Mouse (Mus musculus) lung, embryonic 14.5 days (tissue): Measurements from ENCODE around the gene Akr1b3. TPM values are rescaled to one million over a fixed set of nuclear protein-coding genes. Genes with fewer than 3 reads are reported as not detected.

Source experiments
- ATAC-seq: fragments of 200-750 bp; cut with Nextera tagmentation; 2 replicates; pipeline ENCODE4 v1.8.0; 2017; ENCODE audit warnings: mild to moderate bottlenecking, moderate TSS enrichment, moderate library complexity; ENCODE audit not compliant: insufficient read depth
- DNase-seq: peaks from one replicate; pipeline ENCODE4 v3.0.0-alpha.2; 2015
- H3K27ac ChIP-seq: fragments of 300-500 bp; sonication (generic); 2 replicates; pipeline ENCODE4 v1.5.1; 2014; ENCODE audit warnings: low read depth, mild to moderate bottlenecking, moderate library complexity
- H3K27me3 ChIP-seq: fragments of 300-500 bp; sonication (generic); 2 replicates; pipeline ENCODE4 v1.6.1; 2014; ENCODE audit warnings: low read length, control low read depth; ENCODE audit not compliant: insufficient read depth
- H3K36me3 ChIP-seq: fragments of 300-500 bp; sonication (generic); 2 replicates; pipeline ENCODE4 v1.6.1; 2014; ENCODE audit warnings: control low read depth; ENCODE audit not compliant: insufficient read depth
- H3K4me1 ChIP-seq: fragments of 300-500 bp; sonication (generic); 2 replicates; pipeline ENCODE4 v1.6.1; 2014; ENCODE audit warnings: antibody characterized with exemption, control low read depth; ENCODE audit not compliant: insufficient read depth
- H3K4me2 ChIP-seq: fragments of 300-500 bp; sonication (generic); 2 replicates; pipeline ENCODE4 v1.6.1; 2014; ENCODE audit warnings: mild to moderate bottlenecking
- H3K4me3 ChIP-seq: fragments of 300-500 bp; sonication (generic); 2 replicates; pipeline ENCODE4 v1.5.1; 2014; ENCODE audit warnings: low read depth, low read length
- H3K9ac ChIP-seq: fragments of 300-500 bp; sonication (generic); 2 replicates; pipeline ENCODE4 v1.6.1; 2014
- H3K9me3 ChIP-seq: fragments of 300-500 bp; sonication (generic); 2 replicates; pipeline ENCODE4 v1.6.1; 2016; ENCODE audit warnings: low read depth, low read length, control low read depth
- CTCF ChIP-seq: IDR thresholded peaks from 2 replicates; pipeline ENCODE4 v1.5.1; 2016; ENCODE audit warnings: antibody characterized with exemption, low read depth
- WGBS: fragments of 180-500 bp; shearing (Covaris S2); extraction: QIAGEN DNeasy Blood & Tissue Kit; methylation state at CpG from one replicate; pipeline ENCODE4 v1.1.7; 2014; 5-methylcytosine and 5-hydroxymethylcytosine counted together
- polyA plus RNA-seq: library from polyadenylated mRNA; unstranded; fragments of >200 nt; fragmentation: Nextera tagmentation; extraction: Ambion mirVana; gene quantifications from 2 replicates; pipeline ENCODE4 v1.2.1, GENCODE M21; 2014

Akr1b3 gene
- polyA plus RNA-seq, 1 experiment from 2014 or later: 170 TPM

DNA sequence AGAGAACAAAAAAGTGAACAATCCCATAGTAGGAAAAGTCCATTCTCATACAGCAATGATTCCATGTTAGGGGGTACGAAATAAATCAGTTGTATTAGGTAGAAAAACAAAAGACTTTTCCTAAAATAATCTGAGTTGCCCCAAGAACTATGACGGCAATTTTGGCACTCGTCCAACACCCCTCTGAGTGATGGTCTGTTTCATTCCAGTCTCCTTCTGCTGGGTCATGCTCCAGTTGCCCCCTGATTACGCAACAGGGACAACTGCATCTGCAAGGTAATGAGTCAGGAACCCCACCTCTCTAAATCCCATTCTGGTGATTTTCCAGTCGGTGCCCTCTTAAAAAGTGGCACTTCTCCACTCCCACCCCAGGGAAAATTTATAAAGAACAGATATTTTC is 894 bp upstream of the Akr1b3 start:
- H3K4me3 ChIP-seq: peak overlapping the region; percentile 83
- H3K4me1 ChIP-seq: peaks cover 9% of the 10 kb centered on the region
- H3K27me3 ChIP-seq: no peaks in the 10 kb centered on the region
- WGBS: 24% methylated on average over 5 of the region's 5 CpGs
- H3K27ac ChIP-seq: 0 out of 2 replicates have a peak overlapping the region, but pooled peaks have one; percentile 43
- no peak for ATAC-seq
- peak; percentile 74 for DNase-seq
- no peaks in the 10 kb centered on the region for H3K9me3 ChIP-seq
- no peak overlapping the region for H3K9ac ChIP-seq
- no peak for TF ChIP-seq CTCF
- peak overlapping the region; percentile 91 for H3K4me2 ChIP-seq
- H3K36me3 ChIP-seq: no peaks in the 10 kb centered on the region

DNA sequence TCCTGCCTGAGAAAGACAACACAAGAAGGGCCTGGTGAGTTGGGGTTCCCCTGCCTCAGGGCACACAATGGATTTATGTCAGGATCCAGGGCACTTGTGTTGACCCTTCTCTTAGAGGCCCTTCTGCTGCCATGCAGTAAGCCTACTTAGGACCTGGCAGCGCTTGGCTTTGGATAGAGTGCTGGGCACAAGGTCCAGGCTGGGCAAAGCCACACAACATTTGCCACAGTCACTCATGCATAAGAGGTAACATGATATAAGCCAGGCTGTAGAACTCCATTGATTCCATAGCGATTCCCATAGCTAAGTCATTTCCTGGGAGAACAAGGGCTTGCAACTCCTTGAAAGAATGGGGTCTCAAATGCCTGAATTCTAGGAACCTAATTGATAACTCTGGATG is 3.4 kb downstream of the Akr1b3 start:
- H3K4me2 ChIP-seq: no peak overlapping the region
- H3K27ac ChIP-seq: no peak overlapping the region
- no peak overlapping the region for H3K9ac ChIP-seq
- H3K9me3 ChIP-seq: no peaks in the 10 kb centered on the region
- TF ChIP-seq CTCF: no peak
- H3K4me3 ChIP-seq: no peak overlapping the region
- no peak for DNase-seq
- no peaks in the 10 kb centered on the region for H3K27me3 ChIP-seq
- H3K36me3 ChIP-seq: peaks cover 31% of the 10 kb centered on the region
- ATAC-seq: no peak
- WGBS: 91% methylated on average over 2 of the region's 2 CpGs
- H3K4me1 ChIP-seq: peaks cover 9% of the 10 kb centered on the region

DNA sequence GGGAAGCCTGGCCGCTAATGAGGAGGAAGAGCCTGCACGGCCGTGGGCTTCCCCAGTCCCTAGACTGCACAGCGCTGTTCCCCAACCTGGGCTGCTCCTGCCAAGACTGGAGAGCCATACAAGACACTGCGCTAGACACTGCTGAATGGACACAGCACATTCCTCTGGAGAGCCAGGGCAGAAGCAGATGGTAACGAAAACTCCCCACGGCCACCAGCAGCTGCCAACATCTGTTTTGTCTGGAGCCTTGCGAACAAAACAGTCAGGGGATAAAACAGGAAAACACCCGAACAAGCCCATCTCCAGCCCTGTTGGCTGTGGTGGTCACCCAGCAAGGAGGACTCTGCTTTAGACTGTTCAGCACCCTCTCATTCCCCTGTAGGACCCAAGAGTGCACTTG is 3.9 kb downstream of the Akr1b3 start:
- 64% methylated on average over 9 of the region's 9 CpGs for WGBS
- no peak for TF ChIP-seq CTCF
- Histone ChIP-seq H3K27ac (no peak overlapping the region), H3K9ac (no peak overlapping the region), H3K4me3 (no peak overlapping the region), H3K9me3 (no peaks in the 10 kb centered on the region), H3K4me2 (no peak overlapping the region), H3K4me1 (peaks cover 9% of the 10 kb centered on the region), H3K27me3 (no peaks in the 10 kb centered on the region), H3K36me3 (peaks cover 37% of the 10 kb centered on the region)
- ATAC-seq: no peak
- DNase-seq: peak; percentile 54

DNA sequence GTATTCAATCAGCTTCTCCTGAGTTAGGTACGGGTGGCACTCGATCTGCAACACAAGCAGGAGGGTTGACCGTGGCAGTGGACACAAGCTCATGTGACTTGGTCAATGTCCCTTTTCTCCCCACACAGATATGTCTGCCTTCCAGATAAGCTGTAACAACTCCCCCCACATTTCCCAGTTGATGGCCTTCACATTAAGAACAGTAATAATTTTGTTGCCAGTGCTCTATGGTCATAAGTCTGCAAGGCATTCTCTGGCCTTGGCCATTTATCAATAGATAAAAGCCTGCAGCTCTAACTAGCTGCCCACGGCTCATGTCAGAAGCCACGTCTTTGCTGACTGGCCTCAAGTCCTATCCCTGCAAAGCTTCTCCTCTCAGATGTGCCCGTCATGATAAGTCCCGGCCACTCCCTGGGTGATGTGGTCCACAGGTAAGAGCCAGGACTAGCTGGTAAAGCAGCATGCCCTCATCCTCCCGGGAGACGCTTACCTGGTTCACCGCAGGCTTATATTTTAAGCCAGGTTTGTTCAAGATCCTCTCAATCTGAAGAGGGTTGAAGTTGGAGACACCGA is 7.2 kb downstream of the Akr1b3 start:
- no peak overlapping the region for H3K4me3 ChIP-seq
- no peak overlapping the region for H3K9ac ChIP-seq
- H3K4me2 ChIP-seq: no peak overlapping the region
- H3K27ac ChIP-seq: no peak overlapping the region
- no peaks in the 10 kb centered on the region for H3K4me1 ChIP-seq
- peaks cover 51% of the 10 kb centered on the region for H3K36me3 ChIP-seq
- no peak for TF ChIP-seq CTCF
- H3K9me3 ChIP-seq: no peaks in the 10 kb centered on the region
- 93% methylated on average over 11 of the region's 11 CpGs for WGBS
- no peaks in the 10 kb centered on the region for H3K27me3 ChIP-seq
- no peak for ATAC-seq
- DNase-seq: no peak

DNA sequence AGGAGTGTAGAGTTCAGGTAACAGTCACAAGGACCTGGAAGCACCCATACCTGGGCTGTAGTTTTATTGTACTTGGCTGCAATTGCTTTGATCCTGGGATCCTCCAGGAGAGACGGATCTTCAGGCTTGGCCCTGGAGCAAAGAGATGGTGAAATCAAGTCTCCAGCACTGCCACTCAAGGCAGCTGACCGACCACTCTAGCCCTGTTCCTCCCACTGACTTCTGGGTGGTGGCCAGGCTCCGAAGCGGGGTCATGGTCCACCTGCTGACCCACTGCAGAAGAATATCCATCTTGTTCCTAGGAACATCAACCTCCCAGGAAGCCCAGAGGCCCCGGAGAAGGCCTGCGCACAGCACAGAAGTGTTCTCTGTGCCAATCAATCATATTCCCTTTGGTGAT is 7.8 kb downstream of the Akr1b3 start:
- no peak overlapping the region for H3K27ac ChIP-seq
- H3K4me1 ChIP-seq: no peaks in the 10 kb centered on the region
- DNase-seq: no peak
- no peak overlapping the region for H3K9ac ChIP-seq
- WGBS: 86% methylated on average over 6 of the region's 6 CpGs
- no peaks in the 10 kb centered on the region for H3K9me3 ChIP-seq
- H3K27me3 ChIP-seq: no peaks in the 10 kb centered on the region
- H3K4me2 ChIP-seq: no peak overlapping the region
- no peak for TF ChIP-seq CTCF
- H3K4me3 ChIP-seq: no peak overlapping the region
- no peak for ATAC-seq
- peaks cover 52% of the 10 kb centered on the region for H3K36me3 ChIP-seq

DNA sequence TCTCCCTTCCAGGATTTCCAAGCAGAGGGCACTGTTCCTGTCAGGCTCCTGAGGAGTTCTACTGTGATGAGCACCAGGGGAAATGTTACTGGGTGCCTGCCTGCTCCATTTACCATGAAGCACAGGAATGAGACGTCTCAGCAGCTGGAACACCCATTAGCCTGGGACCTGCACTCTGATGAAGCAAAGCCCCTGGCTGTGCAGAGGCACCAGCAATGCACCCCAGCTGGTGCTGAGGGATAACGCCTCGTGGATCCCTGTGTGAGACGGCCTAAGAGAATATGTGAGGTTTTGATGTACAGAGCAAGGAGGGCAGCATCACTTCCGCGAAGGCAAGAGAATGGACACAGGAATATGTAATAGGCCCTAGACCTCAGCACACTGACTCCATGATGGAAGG is 10.5 kb downstream of the Akr1b3 start:
- H3K9me3 ChIP-seq: no peaks in the 10 kb centered on the region
- no peak for ATAC-seq
- H3K9ac ChIP-seq: no peak overlapping the region
- H3K36me3 ChIP-seq: peaks cover 48% of the 10 kb centered on the region
- H3K27me3 ChIP-seq: no peaks in the 10 kb centered on the region
- TF ChIP-seq CTCF: no peak
- H3K4me1 ChIP-seq: no peaks in the 10 kb centered on the region
- no peak overlapping the region for H3K4me2 ChIP-seq
- H3K4me3 ChIP-seq: no peak overlapping the region
- DNase-seq: no peak
- H3K27ac ChIP-seq: no peak overlapping the region
- 72% methylated on average over 6 of the region's 6 CpGs for WGBS

DNA sequence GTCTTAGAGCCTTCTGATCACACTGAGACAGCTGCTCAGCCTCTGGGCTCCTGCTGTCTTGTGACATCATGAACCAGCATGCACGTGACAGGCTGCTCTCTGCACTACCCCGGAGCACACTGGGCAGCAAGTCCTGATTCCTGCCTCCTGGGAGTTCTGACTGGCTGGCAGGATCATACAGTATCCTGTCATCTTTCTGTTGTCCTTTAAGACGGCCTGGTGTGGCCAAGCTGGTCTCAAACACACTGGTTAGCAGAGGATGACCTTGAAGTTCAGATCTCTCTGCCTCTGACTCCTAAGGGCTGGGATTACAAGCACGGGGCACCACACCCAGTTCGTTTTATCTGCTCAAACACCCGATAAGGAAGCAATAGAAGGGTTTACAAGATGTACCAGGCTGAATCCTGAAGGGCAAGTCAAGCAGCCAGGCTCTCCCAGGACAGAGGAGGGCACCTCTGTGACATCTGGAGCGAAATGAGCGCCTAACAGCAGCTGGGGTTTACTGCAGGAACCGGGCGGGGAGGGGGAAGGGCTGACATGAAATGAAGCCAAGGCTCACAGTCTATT is 12.5 kb downstream of the Akr1b3 start:
- no peak for TF ChIP-seq CTCF
- no peak overlapping the region for H3K9ac ChIP-seq
- DNase-seq (no peak), ATAC-seq (peak; percentile 31; the same call in 1 of the 2 replicates)
- WGBS: 65% methylated on average over 10 of the region's 10 CpGs
- no peak overlapping the region for H3K4me3 ChIP-seq
- H3K27me3 ChIP-seq: no peaks in the 10 kb centered on the region
- H3K4me2 ChIP-seq: no peak overlapping the region
- H3K36me3 ChIP-seq: peaks cover 30% of the 10 kb centered on the region
- no peaks in the 10 kb centered on the region for H3K9me3 ChIP-seq
- no peaks in the 10 kb centered on the region for H3K4me1 ChIP-seq
- H3K27ac ChIP-seq: no peak overlapping the region

DNA sequence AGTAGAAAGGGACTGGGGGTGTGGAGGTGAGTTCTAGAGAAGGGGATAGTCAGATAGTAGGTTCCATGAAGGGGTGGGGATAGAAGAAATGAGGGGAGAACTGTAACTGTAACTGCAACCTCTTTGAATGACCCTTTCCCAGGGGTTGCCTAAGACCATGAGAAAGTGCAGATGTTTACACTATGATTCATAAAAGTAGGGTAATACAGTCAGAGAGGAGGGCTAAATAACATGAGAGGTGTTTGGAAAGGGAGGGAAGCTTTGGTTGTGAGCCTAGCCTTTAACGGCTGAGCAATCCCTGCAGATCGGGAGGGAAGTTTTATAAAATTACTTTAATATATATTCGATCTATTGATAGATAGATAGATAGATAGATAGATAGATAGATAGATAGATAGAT is 20.2 kb downstream of the Akr1b3 start:
- no peaks in the 10 kb centered on the region for H3K4me1 ChIP-seq
- DNase-seq (no peak), ATAC-seq (no peak)
- no peak for TF ChIP-seq CTCF
- WGBS: 87% methylated on average over 3 of the region's 3 CpGs
- no peaks in the 10 kb centered on the region for H3K9me3 ChIP-seq
- H3K4me2 ChIP-seq: no peak overlapping the region
- H3K27me3 ChIP-seq: no peaks in the 10 kb centered on the region
- H3K9ac ChIP-seq: no peak overlapping the region
- H3K36me3 ChIP-seq: no peaks in the 10 kb centered on the region
- H3K27ac ChIP-seq: no peak overlapping the region
- H3K4me3 ChIP-seq: no peak overlapping the region
